Mouse (Mus musculus) forebrain, embryonic 12.5 days (tissue): Measurements from ENCODE around the gene Setd4. TPM values are rescaled to one million over a fixed set of nuclear protein-coding genes. Genes with fewer than 3 reads are reported as not detected.
A peak's percentile ranks its signal among the peaks of the same experiment; 100 is the strongest.

Experiments used
- ATAC-seq: fragments of 200-750 bp; cut with Nextera tagmentation; 2 replicates; pipeline ENCODE4 v1.8.0; 2017; ENCODE audit warnings: moderate TSS enrichment; ENCODE audit not compliant: low FRiP score
- H3K27ac ChIP-seq: fragments of 300-500 bp; sonication (generic); 2 replicates; pipeline ENCODE4 v1.5.1; 2016; ENCODE audit warnings: mild to moderate bottlenecking
- H3K27me3 ChIP-seq: fragments of 300-500 bp; sonication (generic); 2 replicates; pipeline ENCODE4 v1.6.1; 2016; ENCODE audit warnings: mild to moderate bottlenecking
- H3K36me3 ChIP-seq: fragments of 300-500 bp; sonication (generic); replicated peaks from 2 replicates; pipeline ENCODE4 v1.6.1; 2016; ENCODE audit warnings: mild to moderate bottlenecking
- H3K4me1 ChIP-seq: fragments of 300-500 bp; sonication (generic); 2 replicates; pipeline ENCODE4 v1.6.1; 2016
- H3K4me2 ChIP-seq: fragments of 300-500 bp; sonication (generic); 2 replicates; pipeline ENCODE4 v1.6.1; 2016; ENCODE audit warnings: mild to moderate bottlenecking, moderate library complexity
- H3K4me3 ChIP-seq: fragments of 300-500 bp; sonication (generic); replicated peaks from 2 replicates; pipeline ENCODE4 v1.5.1; 2016; ENCODE audit warnings: mild to moderate bottlenecking
- H3K9ac ChIP-seq: fragments of 300-500 bp; sonication (generic); 2 replicates; pipeline ENCODE4 v1.6.1; 2016; ENCODE audit warnings: mild to moderate bottlenecking
- H3K9me3 ChIP-seq: fragments of 300-500 bp; sonication (generic); 2 replicates; pipeline ENCODE4 v1.6.1; 2016
- WGBS: fragments of 180-500 bp; shearing (Covaris S2); methylation state at CpG from one replicate; pipeline ENCODE4 v1.1.7; 2016; 5-methylcytosine and 5-hydroxymethylcytosine counted together
- polyA plus RNA-seq: library from polyadenylated mRNA; unstranded; fragments of >200 nt; fragmentation: Nextera tagmentation; extraction: Ambion mirVana; gene quantifications from 2 replicates; pipeline ENCODE4 v1.2.1, GENCODE M21; 2016

Setd4 gene
- polyA plus RNA-seq, 1 experiment from 2014 or later = 15.8 TPM

- no peaks in the 10 kb centered on the region for H3K9me3 ChIP-seq
Observed at GRCm38 (mm10) chr16:93606146-93606545, 2.3 kb upstream of the Setd4 start.

DNA sequence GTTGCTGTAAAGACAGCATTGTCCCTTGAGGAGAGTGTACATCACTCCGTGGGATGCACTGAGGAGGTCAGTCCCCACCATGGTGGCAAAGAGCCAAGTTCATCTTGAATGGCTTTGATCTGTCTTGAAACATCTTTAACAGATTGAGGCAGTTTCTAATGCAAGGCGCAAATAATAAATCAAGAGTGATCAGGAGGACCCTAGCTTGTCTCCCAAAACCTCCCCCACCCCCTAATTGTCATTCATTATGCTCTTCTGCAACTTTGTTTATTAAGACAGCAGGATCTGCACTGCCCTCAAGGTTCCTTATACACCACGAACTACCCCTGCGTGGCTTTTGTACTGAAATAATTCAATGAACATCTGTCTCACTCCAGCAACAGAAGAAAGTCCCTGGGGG lies 1.7 kb upstream of the Setd4 start, which contains the start of gene Cbr1:
Gene Cbr1 (plus strand): TSS at position 301 of the 400 bp plus-strand sequence.
- no peak for ATAC-seq
- peaks cover 4% of the 10 kb centered on the region; the same call in 1 of the 2 replicates for H3K27me3 ChIP-seq
- peaks cover 6% of the 10 kb centered on the region; the same call in 1 of the 2 replicates for H3K36me3 ChIP-seq
- WGBS = 69% methylated on average over 4 of the region's 4 CpGs
- H3K27ac ChIP-seq = no peak within 1 kb of the TSS
- H3K9me3 ChIP-seq = no peaks in the 10 kb centered on the region
- H3K4me1 ChIP-seq = peaks cover 26% of the 10 kb centered on the region
- peak within 1 kb of the TSS; percentile 62 for H3K4me3 ChIP-seq
- no peak within 1 kb of the TSS for H3K9ac ChIP-seq
- H3K4me2 ChIP-seq = peak within 1 kb of the TSS; percentile 90

More at GRCm38 (mm10) chr16:93606146-93606545, 2.3 kb upstream of the Setd4 start:
- Histone ChIP-seq H3K27ac (no peak overlapping the region), H3K4me2 (no peak overlapping the region), H3K4me1 (peaks cover 26% of the 10 kb centered on the region), H3K9ac (no peak overlapping the region), H3K36me3 (peaks cover 10% of the 10 kb centered on the region), H3K27me3 (peaks cover 4% of the 10 kb centered on the region; the same call in 1 of the 2 replicates), H3K4me3 (no peak overlapping the region)
- 91% methylated on average over 7 of the region's 7 CpGs for WGBS
- no peak for ATAC-seq

- H3K4me1 ChIP-seq = peaks cover 26% of the 10 kb centered on the region
- H3K9ac ChIP-seq = peak overlapping the region; percentile 74
- no peaks in the 10 kb centered on the region; the same call in 1 of the 2 replicates for H3K36me3 ChIP-seq
- H3K9me3 ChIP-seq = no peaks in the 10 kb centered on the region
- H3K27me3 ChIP-seq = peaks cover 4% of the 10 kb centered on the region; the same call in 1 of the 2 replicates
- peak overlapping the region; percentile 90 for H3K4me2 ChIP-seq
- H3K27ac ChIP-seq = peak overlapping the region; percentile 94
- H3K4me3 ChIP-seq = peak overlapping the region; percentile 62
- WGBS = 2% methylated on average over 16 of the region's 16 CpGs
- no peak for ATAC-seq
Observed at GRCm38 (mm10) chr16:93604481-93604969, 662 bp upstream of the Setd4 start.

- no peaks in the 10 kb centered on the region for H3K9me3 ChIP-seq
- no peak overlapping the region for H3K4me2 ChIP-seq
- 95% methylated on average over 6 of the region's 6 CpGs for WGBS
- ATAC-seq = no peak
- H3K27me3 ChIP-seq = no peaks in the 10 kb centered on the region
- H3K4me1 ChIP-seq = peaks cover 8% of the 10 kb centered on the region
- no peak overlapping the region for H3K4me3 ChIP-seq
- H3K36me3 ChIP-seq = peaks cover 25% of the 10 kb centered on the region
- H3K9ac ChIP-seq = no peak overlapping the region
- H3K27ac ChIP-seq = no peak overlapping the region
Observed at GRCm38 (mm10) chr16:93599461-93599860, 4.4 kb downstream of the Setd4 start.

GRCm38 (mm10) chr16:93597551-93597950 lies 6.3 kb downstream of the Setd4 start:
- Histone ChIP-seq H3K27ac (no peak overlapping the region), H3K9me3 (no peaks in the 10 kb centered on the region), H3K4me2 (no peak overlapping the region), H3K4me1 (no peaks in the 10 kb centered on the region), H3K9ac (no peak overlapping the region), H3K4me3 (no peak overlapping the region), H3K36me3 (peaks cover 34% of the 10 kb centered on the region), H3K27me3 (no peaks in the 10 kb centered on the region)
- no peak for ATAC-seq
- 94% methylated on average over 9 of the region's 9 CpGs for WGBS

GRCm38 (mm10) chr16:93596807-93597206 lies 7.1 kb downstream of the Setd4 start:
- peaks cover 34% of the 10 kb centered on the region for H3K36me3 ChIP-seq

DNA sequence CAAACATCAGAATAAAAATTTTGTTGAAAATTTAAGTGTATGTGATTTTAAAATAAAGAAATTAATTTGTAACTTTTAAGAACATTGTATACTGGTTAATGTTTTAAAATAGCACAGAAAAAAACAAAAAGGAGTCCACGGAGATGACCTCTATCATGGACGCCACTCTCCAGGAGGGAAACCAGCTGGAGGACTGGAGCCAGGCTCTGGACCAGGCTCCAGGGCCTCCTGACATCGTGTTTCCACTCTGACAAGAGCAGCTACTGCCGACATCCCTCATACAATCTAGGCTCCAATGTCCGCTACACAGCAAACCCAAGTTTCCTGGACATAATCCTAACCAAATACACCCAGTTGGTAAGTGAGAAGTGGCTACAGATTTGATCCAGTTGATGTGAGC lies 8.1 kb downstream of the Setd4 start:
- Histone ChIP-seq H3K4me3 (no peak overlapping the region), H3K36me3 (peaks cover 36% of the 10 kb centered on the region), H3K4me2 (no peak overlapping the region), H3K27ac (no peak overlapping the region), H3K4me1 (no peaks in the 10 kb centered on the region), H3K27me3 (no peaks in the 10 kb centered on the region), H3K9me3 (no peaks in the 10 kb centered on the region), H3K9ac (no peak overlapping the region)
- ATAC-seq = no peak
- 89% methylated on average over 5 of the region's 5 CpGs for WGBS

More at GRCm38 (mm10) chr16:93596807-93597206, 7.1 kb downstream of the Setd4 start:
- H3K9ac ChIP-seq = no peak overlapping the region
- no peaks in the 10 kb centered on the region for H3K9me3 ChIP-seq
- H3K27ac ChIP-seq = no peak overlapping the region
- H3K4me2 ChIP-seq = no peak overlapping the region
- H3K4me1 ChIP-seq = no peaks in the 10 kb centered on the region
- no peak for ATAC-seq
- 95% methylated on average over 7 of the region's 7 CpGs for WGBS
- H3K27me3 ChIP-seq = no peaks in the 10 kb centered on the region
- no peak overlapping the region for H3K4me3 ChIP-seq

GRCm38 (mm10) chr16:93594448-93594847 lies 9.4 kb downstream of the Setd4 start:
- WGBS = 88% methylated on average over 10 of the region's 10 CpGs
- Histone ChIP-seq H3K36me3 (peaks cover 47% of the 10 kb centered on the region), H3K27ac (no peak overlapping the region)

GRCm38 (mm10) chr16:93593406-93593805 lies 10.5 kb downstream of the Setd4 start:
- Histone ChIP-seq H3K9ac (no peak overlapping the region), H3K4me3 (no peak overlapping the region), H3K27me3 (no peaks in the 10 kb centered on the region), H3K9me3 (no peaks in the 10 kb centered on the region), H3K36me3 (peaks cover 52% of the 10 kb centered on the region), H3K4me1 (no peaks in the 10 kb centered on the region), H3K27ac (no peak overlapping the region), H3K4me2 (no peak overlapping the region)
- no peak for ATAC-seq
- 92% methylated on average over 8 of the region's 8 CpGs for WGBS

More at GRCm38 (mm10) chr16:93594448-93594847, 9.4 kb downstream of the Setd4 start:
- no peak overlapping the region for H3K4me2 ChIP-seq
- no peak overlapping the region for H3K4me3 ChIP-seq
- no peak overlapping the region for H3K9ac ChIP-seq
- ATAC-seq = no peak
- H3K9me3 ChIP-seq = no peaks in the 10 kb centered on the region
- H3K4me1 ChIP-seq = no peaks in the 10 kb centered on the region
- H3K27me3 ChIP-seq = no peaks in the 10 kb centered on the region

GRCm38 (mm10) chr16:93592711-93593110 lies 11.2 kb downstream of the Setd4 start:
- no peak overlapping the region for H3K4me3 ChIP-seq
- H3K4me2 ChIP-seq = no peak overlapping the region
- H3K27ac ChIP-seq = no peak overlapping the region
- no peaks in the 10 kb centered on the region for H3K27me3 ChIP-seq
- 92% methylated on average over 3 of the region's 3 CpGs for WGBS
- ATAC-seq = no peak
- H3K9me3 ChIP-seq = no peaks in the 10 kb centered on the region
- H3K4me1 ChIP-seq = 0 out of 2 replicates have a peak, but pooled peaks cover 3% of the 10 kb centered on the region
- H3K36me3 ChIP-seq = peaks cover 45% of the 10 kb centered on the region
- no peak overlapping the region for H3K9ac ChIP-seq

GRCm38 (mm10) chr16:93591450-93592430 lies 12.1 kb downstream of the Setd4 start:
- Histone ChIP-seq H3K36me3 (peaks cover 36% of the 10 kb centered on the region), H3K4me2 (no peak overlapping the region), H3K9ac (no peak overlapping the region), H3K27me3 (no peaks in the 10 kb centered on the region), H3K27ac (no peak overlapping the region), H3K4me3 (no peak overlapping the region), H3K9me3 (no peaks in the 10 kb centered on the region), H3K4me1 (0 out of 2 replicates have a peak, but pooled peaks cover 3% of the 10 kb centered on the region)
- ATAC-seq = no peak
- 95% methylated on average over 20 of the region's 20 CpGs for WGBS

- H3K36me3 ChIP-seq = peaks cover 28% of the 10 kb centered on the region
- H3K4me1 ChIP-seq = 0 out of 2 replicates have a peak, but pooled peaks cover 3% of the 10 kb centered on the region
- H3K27ac ChIP-seq = no peak overlapping the region
- H3K4me2 ChIP-seq = no peak overlapping the region
- no peak for ATAC-seq
- no peak overlapping the region for H3K9ac ChIP-seq
- H3K27me3 ChIP-seq = no peaks in the 10 kb centered on the region
- no peak overlapping the region for H3K4me3 ChIP-seq
- H3K9me3 ChIP-seq = no peaks in the 10 kb centered on the region
- 96% methylated on average over 15 of the region's 15 CpGs for WGBS
Observed at GRCm38 (mm10) chr16:93590915-93591314, 12.9 kb downstream of the Setd4 start.
